Mouse (Mus musculus) intestine, embryonic 16.5 days (tissue): ENCODE measurements at regions not wholly inside any gene's neighbourhood (a gene's known extent, or its start where the extent isn't known, plus 50 kb on each side); places are given as distances from the start of the nearest gene placed in this dataset.

Experiments used
- ATAC-seq: fragments of 200-750 bp; cut with Nextera tagmentation; 2 replicates; pipeline ENCODE4 v1.8.0; 2017; ENCODE audit warnings: moderate TSS enrichment, moderate library complexity
- H3K27ac ChIP-seq: fragments of 300-500 bp; sonication (generic); 2 replicates; pipeline ENCODE4 v1.5.1; 2014; ENCODE audit warnings: mild to moderate bottlenecking, low read length
- H3K27me3 ChIP-seq: fragments of 300-500 bp; sonication (generic); replicated peaks from 2 replicates; pipeline ENCODE4 v1.6.1; 2014; ENCODE audit warnings: low read length, control low read depth, mixed read lengths; ENCODE audit not compliant: control insufficient read depth, insufficient read depth
- H3K36me3 ChIP-seq: fragments of 300-500 bp; sonication (generic); 2 replicates; pipeline ENCODE4 v1.6.1; 2014; ENCODE audit warnings: low read length, control low read depth; ENCODE audit not compliant: control insufficient read depth, insufficient read depth
- H3K4me1 ChIP-seq: fragments of 300-500 bp; sonication (generic); 2 replicates; pipeline ENCODE4 v1.6.1; 2014; ENCODE audit warnings: low read length, control low read depth, mixed read lengths; ENCODE audit not compliant: control insufficient read depth, insufficient read depth
- H3K4me2 ChIP-seq: fragments of 300-500 bp; sonication (generic); 2 replicates; pipeline ENCODE4 v1.6.1; 2014; ENCODE audit warnings: low read depth, low read length, control low read depth
- H3K4me3 ChIP-seq: fragments of 300-500 bp; sonication (generic); 2 replicates; pipeline ENCODE4 v1.5.1; 2014; ENCODE audit warnings: mild to moderate bottlenecking, low read length
- H3K9ac ChIP-seq: fragments of 300-500 bp; sonication (generic); 2 replicates; pipeline ENCODE4 v1.6.1; 2014; ENCODE audit warnings: low read depth, low read length
- H3K9me3 ChIP-seq: fragments of 300-500 bp; sonication (generic); 2 replicates; pipeline ENCODE4 v1.6.1; 2016; ENCODE audit warnings: low read length, control low read depth; ENCODE audit not compliant: control insufficient read depth
- WGBS: fragments of 180-500 bp; shearing (Covaris S2); extraction: QIAGEN DNeasy Blood & Tissue Kit; methylation state at CpG from one replicate; pipeline ENCODE4 v1.1.7; 2014; 5-methylcytosine and 5-hydroxymethylcytosine counted together

- Histone ChIP-seq H3K4me1 (no peaks in the 10 kb centered on the region), H3K4me3 (no peak overlapping the region), H3K4me2 (no peak overlapping the region), H3K27ac (no peak overlapping the region), H3K27me3 (no peaks in the 10 kb centered on the region), H3K9me3 (no peaks in the 10 kb centered on the region), H3K36me3 (no peaks in the 10 kb centered on the region), H3K9ac (no peak overlapping the region)
- WGBS, result 87% methylated on average over 11 of the region's 11 CpGs
- ATAC-seq, result no peak
Measured at GRCm38 (mm10) chr8:28341236-28341635, 893.8 kb downstream of the Poteg start.

- Histone ChIP-seq H3K9ac (no peak overlapping the region), H3K4me2 (no peak overlapping the region), H3K4me3 (no peak overlapping the region), H3K9me3 (no peaks in the 10 kb centered on the region), H3K27me3 (no peaks in the 10 kb centered on the region), H3K4me1 (no peaks in the 10 kb centered on the region), H3K36me3 (no peaks in the 10 kb centered on the region), H3K27ac (no peak overlapping the region)
- no peak for ATAC-seq
Measured at GRCm38 (mm10) chr8:28366470-28366869, 919.0 kb downstream of the Poteg start.

GRCm38 (mm10) chr8:28367361-28367760 is 919.9 kb downstream of the Poteg start:
- Histone ChIP-seq H3K4me2 (no peak overlapping the region), H3K27me3 (no peaks in the 10 kb centered on the region), H3K36me3 (no peaks in the 10 kb centered on the region), H3K4me1 (no peaks in the 10 kb centered on the region), H3K27ac (no peak overlapping the region), H3K9me3 (no peaks in the 10 kb centered on the region), H3K4me3 (no peak overlapping the region), H3K9ac (no peak overlapping the region)
- no peak for ATAC-seq
- WGBS, result 82% methylated on average over 3 of the region's 3 CpGs

- H3K4me1 ChIP-seq, result no peaks in the 10 kb centered on the region
- H3K4me3 ChIP-seq, result no peak overlapping the region
- no peaks in the 10 kb centered on the region for H3K36me3 ChIP-seq
- no peaks in the 10 kb centered on the region for H3K27me3 ChIP-seq
- H3K9ac ChIP-seq, result no peak overlapping the region
- ATAC-seq, result no peak
- no peak overlapping the region for H3K27ac ChIP-seq
- no peak overlapping the region for H3K4me2 ChIP-seq
- WGBS, result 76% methylated on average over 1 of the region's 1 CpGs
- no peaks in the 10 kb centered on the region for H3K9me3 ChIP-seq
Measured at GRCm38 (mm10) chr8:28371752-28372151, 924.3 kb downstream of the Poteg start.

GRCm38 (mm10) chr8:28400141-28400540 is 952.7 kb downstream of the Poteg start:
- H3K27me3 ChIP-seq, result no peaks in the 10 kb centered on the region
- no peak for ATAC-seq
- no peaks in the 10 kb centered on the region for H3K36me3 ChIP-seq
- no peak overlapping the region for H3K9ac ChIP-seq
- 48% methylated on average over 1 of the region's 1 CpGs for WGBS
- H3K4me2 ChIP-seq, result no peak overlapping the region
- H3K9me3 ChIP-seq, result no peaks in the 10 kb centered on the region
- no peak overlapping the region for H3K4me3 ChIP-seq
- H3K4me1 ChIP-seq, result no peaks in the 10 kb centered on the region
- H3K27ac ChIP-seq, result no peak overlapping the region

- Histone ChIP-seq H3K4me1 (no peaks in the 10 kb centered on the region), H3K27ac (no peak overlapping the region), H3K27me3 (no peaks in the 10 kb centered on the region), H3K4me3 (no peak overlapping the region), H3K36me3 (no peaks in the 10 kb centered on the region), H3K9ac (no peak overlapping the region), H3K4me2 (no peak overlapping the region), H3K9me3 (no peaks in the 10 kb centered on the region)
- 65% methylated on average over 7 of the region's 7 CpGs for WGBS
- no peak for ATAC-seq
Measured at GRCm38 (mm10) chr8:28427544-28428135, 980.2 kb downstream of the Poteg start.

- no peak overlapping the region for H3K4me3 ChIP-seq
- no peaks in the 10 kb centered on the region for H3K27me3 ChIP-seq
- no peak overlapping the region for H3K27ac ChIP-seq
- no peaks in the 10 kb centered on the region for H3K36me3 ChIP-seq
- H3K9me3 ChIP-seq, result no peaks in the 10 kb centered on the region
- no peaks in the 10 kb centered on the region for H3K4me1 ChIP-seq
- 81% methylated on average over 2 of the region's 2 CpGs for WGBS
- no peak overlapping the region for H3K9ac ChIP-seq
- ATAC-seq, result no peak
- no peak overlapping the region for H3K4me2 ChIP-seq
Measured at GRCm38 (mm10) chr8:28473190-28473589, 1025.7 kb downstream of the Poteg start.

- Histone ChIP-seq H3K36me3 (no peaks in the 10 kb centered on the region), H3K4me2 (no peak overlapping the region), H3K27ac (no peak overlapping the region), H3K9ac (no peak overlapping the region), H3K4me3 (no peak overlapping the region), H3K9me3 (no peaks in the 10 kb centered on the region), H3K4me1 (no peaks in the 10 kb centered on the region), H3K27me3 (no peaks in the 10 kb centered on the region)
- no peak for ATAC-seq
- 85% methylated on average over 3 of the region's 3 CpGs for WGBS
Measured at GRCm38 (mm10) chr8:28487913-28488312, 1040.4 kb downstream of the Poteg start.

- Histone ChIP-seq H3K9ac (no peak overlapping the region), H3K4me2 (no peak overlapping the region), H3K9me3 (no peaks in the 10 kb centered on the region), H3K4me3 (no peak overlapping the region), H3K27ac (no peak overlapping the region), H3K27me3 (no peaks in the 10 kb centered on the region), H3K4me1 (no peaks in the 10 kb centered on the region), H3K36me3 (no peaks in the 10 kb centered on the region)
- WGBS, result 84% methylated on average over 5 of the region's 5 CpGs
- ATAC-seq, result no peak
Measured at GRCm38 (mm10) chr8:28503488-28504319, 1056.2 kb downstream of the Poteg start.
